Mouse (Mus musculus) midbrain, embryonic 16.5 days (tissue): ENCODE data around the gene Zcchc24. TPM values are rescaled to one million over a fixed set of nuclear protein-coding genes. Genes with fewer than 3 reads are reported as not detected.
A peak's percentile ranks its signal among the peaks of the same experiment; 100 is the strongest.

Source experiments
- ATAC-seq: fragments of 200-750 bp; cut with Nextera tagmentation; 2 replicates; pipeline ENCODE4 v1.8.0; 2017; ENCODE audit warnings: moderate TSS enrichment
- H3K27ac ChIP-seq: fragments of 300-500 bp; sonication (generic); 2 replicates; pipeline ENCODE4 v1.5.1; 2014; ENCODE audit warnings: mild to moderate bottlenecking, low read length, mixed read lengths
- H3K27me3 ChIP-seq: fragments of 300-500 bp; sonication (generic); 2 replicates; pipeline ENCODE4 v1.6.1; 2014; ENCODE audit warnings: low read depth, low read length, mixed read lengths; ENCODE audit not compliant: control insufficient read depth, insufficient read depth
- H3K36me3 ChIP-seq: fragments of 300-500 bp; sonication (generic); 2 replicates; pipeline ENCODE4 v1.6.1; 2014; ENCODE audit warnings: mild to moderate bottlenecking, low read length, moderate library complexity, mixed read lengths; ENCODE audit not compliant: control insufficient read depth, insufficient read depth
- H3K4me1 ChIP-seq: fragments of 300-500 bp; sonication (generic); 2 replicates; pipeline ENCODE4 v1.6.1; 2014; ENCODE audit warnings: mild to moderate bottlenecking, low read length, mixed read lengths; ENCODE audit not compliant: control insufficient read depth, insufficient read depth
- H3K4me2 ChIP-seq: fragments of 300-500 bp; sonication (generic); 2 replicates; pipeline ENCODE4 v1.6.1; 2014; ENCODE audit warnings: mild to moderate bottlenecking, low read length, mixed read lengths
- H3K4me3 ChIP-seq: fragments of 300-500 bp; sonication (generic); 2 replicates; pipeline ENCODE4 v1.5.1; 2014; ENCODE audit warnings: low read depth, mild to moderate bottlenecking, low read length, moderate library complexity, mixed read lengths
- H3K9ac ChIP-seq: fragments of 300-500 bp; sonication (generic); 2 replicates; pipeline ENCODE4 v1.6.1; 2014; ENCODE audit warnings: low read depth, low read length, mixed read lengths
- H3K9me3 ChIP-seq: fragments of 300-500 bp; sonication (generic); replicated peaks from 2 replicates; pipeline ENCODE4 v1.6.1; 2014; ENCODE audit warnings: mild to moderate bottlenecking, low read length, mixed read lengths; ENCODE audit not compliant: control insufficient read depth, poor library complexity, severe bottlenecking
- WGBS: fragments of 180-500 bp; shearing (Covaris S2); extraction: QIAGEN DNeasy Blood & Tissue Kit; methylation state at CpG from one replicate; pipeline ENCODE4 v1.1.7; 2014; 5-methylcytosine and 5-hydroxymethylcytosine counted together
- polyA plus RNA-seq: library from polyadenylated mRNA; unstranded; fragments of >200 nt; fragmentation: Nextera tagmentation; extraction: Ambion mirVana; gene quantifications from 2 replicates; pipeline ENCODE4 v1.2.1, GENCODE M21; 2015

Zcchc24 gene
- polyA plus RNA-seq, 1 experiment from 2014 or later: 12.2 TPM

DNA sequence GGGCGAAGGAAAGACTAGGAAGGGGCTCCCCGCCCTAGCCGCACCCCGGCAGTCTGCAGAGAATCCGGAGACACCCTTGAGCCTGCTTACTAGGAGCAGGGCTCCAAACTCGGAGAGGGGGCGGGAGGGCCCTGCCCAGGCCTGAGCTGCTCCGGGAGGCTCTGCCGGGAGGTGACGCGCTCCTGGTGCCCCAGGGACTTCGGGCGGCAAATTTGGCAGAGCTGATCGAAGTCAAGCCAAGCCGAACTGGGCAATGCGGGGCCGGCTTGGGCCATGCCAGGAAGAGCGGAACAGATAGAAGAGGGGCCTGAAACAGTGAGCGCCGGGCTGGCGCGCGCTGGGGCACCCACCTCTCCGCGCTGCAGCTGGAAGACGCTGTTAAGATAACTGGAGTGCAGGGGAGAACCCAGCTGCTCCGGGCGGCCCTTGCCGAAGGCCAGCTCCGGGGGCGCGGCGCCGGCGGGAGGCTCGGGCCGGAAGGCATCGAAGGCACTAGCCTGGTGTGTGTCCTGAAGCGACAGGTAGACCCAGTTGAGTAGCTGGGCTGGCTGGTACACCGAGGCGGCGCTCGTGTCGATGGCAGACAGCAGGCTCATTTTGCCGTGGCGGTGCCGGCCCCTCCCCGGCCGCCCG, 462 bp downstream of the Zcchc24 start:
- Histone ChIP-seq H3K4me2 (peak overlapping the region; percentile 96), H3K9me3 (no peaks in the 10 kb centered on the region), H3K36me3 (no peaks in the 10 kb centered on the region), H3K27ac (peak overlapping the region; percentile 64), H3K9ac (peak overlapping the region; percentile 65), H3K4me1 (peaks cover 6% of the 10 kb centered on the region), H3K27me3 (no peaks in the 10 kb centered on the region), H3K4me3 (peak overlapping the region; percentile 51)
- ATAC-seq: peak; percentile 44
- WGBS: under 1% methylated on average over 39 of the region's 50 CpGs

GRCm38 (mm10) chr14:25767725-25768203, 1.1 kb downstream of the Zcchc24 start:
- peak overlapping the region; percentile 51 for H3K4me3 ChIP-seq
- H3K9ac ChIP-seq: 0 out of 2 replicates have a peak overlapping the region, but pooled peaks have one; percentile 65
- ATAC-seq: no peak
- WGBS: 16% methylated on average over 6 of the region's 6 CpGs
- H3K9me3 ChIP-seq: no peaks in the 10 kb centered on the region
- no peak overlapping the region for H3K27ac ChIP-seq
- peak overlapping the region; percentile 96 for H3K4me2 ChIP-seq
- H3K27me3 ChIP-seq: no peaks in the 10 kb centered on the region
- peaks cover 6% of the 10 kb centered on the region for H3K4me1 ChIP-seq
- H3K36me3 ChIP-seq: no peaks in the 10 kb centered on the region

- no peaks in the 10 kb centered on the region for H3K36me3 ChIP-seq
- H3K4me2 ChIP-seq: peak overlapping the region; percentile 96
- H3K4me3 ChIP-seq: peak overlapping the region; percentile 51; the same call in 1 of the 2 replicates
- H3K27me3 ChIP-seq: no peaks in the 10 kb centered on the region
- no peak for ATAC-seq
- H3K27ac ChIP-seq: peak overlapping the region; percentile 77; the same call in 1 of the 2 replicates
- H3K9ac ChIP-seq: no peak overlapping the region
- WGBS: 48% methylated on average over 4 of the region's 4 CpGs
- no peaks in the 10 kb centered on the region for H3K9me3 ChIP-seq
- peaks cover 6% of the 10 kb centered on the region for H3K4me1 ChIP-seq
Observed at GRCm38 (mm10) chr14:25766441-25766840, 2.4 kb downstream of the Zcchc24 start.

DNA sequence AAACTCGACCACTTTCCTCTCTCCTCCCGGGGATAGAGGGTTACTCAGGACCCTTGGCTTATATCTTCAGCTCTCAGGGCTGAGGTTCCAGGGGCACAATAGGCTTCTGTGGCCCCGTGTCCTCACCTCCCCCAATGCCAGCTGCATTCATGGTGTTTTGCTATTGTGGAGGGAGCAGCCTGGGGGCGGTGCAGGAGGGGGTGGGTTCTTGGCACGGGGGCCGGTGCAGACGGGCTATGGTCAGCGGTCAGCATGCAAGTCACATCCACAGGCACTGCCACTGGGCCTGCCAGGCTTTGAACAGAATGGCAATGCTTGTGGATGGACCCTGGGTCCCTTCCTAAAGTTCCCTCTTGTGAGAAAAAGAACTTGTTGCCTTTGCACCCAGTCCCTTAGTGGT, 2.9 kb downstream of the Zcchc24 start:
- Histone ChIP-seq H3K4me1 (peaks cover 6% of the 10 kb centered on the region), H3K27me3 (no peaks in the 10 kb centered on the region), H3K27ac (peak overlapping the region; percentile 77), H3K9ac (no peak overlapping the region), H3K9me3 (no peaks in the 10 kb centered on the region), H3K36me3 (no peaks in the 10 kb centered on the region), H3K4me3 (no peak overlapping the region), H3K4me2 (peak overlapping the region; percentile 96)
- WGBS: 23% methylated on average over 8 of the region's 8 CpGs
- peak; percentile 71 for ATAC-seq

DNA sequence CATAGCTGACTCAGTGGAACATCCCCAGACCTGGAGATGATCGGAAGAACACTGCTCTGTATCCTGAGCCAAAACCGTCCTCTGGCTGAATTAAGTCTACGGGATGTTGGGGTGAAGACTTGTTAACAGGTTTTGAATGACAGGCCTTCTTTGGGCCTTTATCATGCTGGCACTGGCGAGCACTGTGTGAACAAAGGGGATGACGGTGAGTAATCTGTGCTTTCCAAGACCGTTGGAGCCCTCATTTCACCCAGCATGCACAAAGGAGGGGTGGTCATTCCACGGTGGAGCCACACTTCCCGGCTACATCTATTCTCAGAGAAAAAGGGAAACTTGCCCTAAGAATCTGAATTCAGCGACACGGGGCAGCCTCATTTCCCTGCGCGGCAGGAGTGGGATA, 3.7 kb downstream of the Zcchc24 start:
- Histone ChIP-seq H3K9ac (no peak overlapping the region), H3K36me3 (no peaks in the 10 kb centered on the region), H3K27me3 (no peaks in the 10 kb centered on the region), H3K4me3 (no peak overlapping the region), H3K4me1 (peaks cover 6% of the 10 kb centered on the region), H3K9me3 (no peaks in the 10 kb centered on the region), H3K4me2 (peak overlapping the region; percentile 96), H3K27ac (peak overlapping the region; percentile 68)
- no peak for ATAC-seq
- 33% methylated on average over 12 of the region's 12 CpGs for WGBS

DNA sequence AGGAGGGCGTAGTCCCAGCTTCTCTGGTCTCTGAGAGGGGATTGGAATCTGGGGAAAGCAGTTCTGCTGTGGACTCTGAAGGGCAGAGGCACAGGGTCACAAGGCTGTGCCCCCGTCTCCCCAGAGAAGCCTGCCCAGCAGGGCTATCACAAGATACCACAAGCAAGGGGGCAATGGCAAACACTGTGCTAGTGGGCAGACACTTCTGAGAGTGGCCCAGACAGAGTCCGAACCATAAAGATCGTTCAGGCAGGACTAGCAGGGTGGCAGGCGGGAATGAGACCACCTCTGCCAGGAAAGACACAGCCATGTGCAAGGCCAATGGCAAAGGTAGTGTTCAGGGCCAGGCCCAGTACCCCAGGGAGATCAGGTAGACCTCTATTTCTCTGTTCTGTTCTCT, 7.7 kb downstream of the Zcchc24 start:
- Histone ChIP-seq H3K9me3 (no peaks in the 10 kb centered on the region), H3K36me3 (no peaks in the 10 kb centered on the region), H3K27me3 (no peaks in the 10 kb centered on the region), H3K4me2 (no peak overlapping the region), H3K4me3 (no peak overlapping the region), H3K27ac (no peak overlapping the region), H3K4me1 (peaks cover 7% of the 10 kb centered on the region), H3K9ac (no peak overlapping the region)
- 85% methylated on average over 5 of the region's 5 CpGs for WGBS
- ATAC-seq: no peak

DNA sequence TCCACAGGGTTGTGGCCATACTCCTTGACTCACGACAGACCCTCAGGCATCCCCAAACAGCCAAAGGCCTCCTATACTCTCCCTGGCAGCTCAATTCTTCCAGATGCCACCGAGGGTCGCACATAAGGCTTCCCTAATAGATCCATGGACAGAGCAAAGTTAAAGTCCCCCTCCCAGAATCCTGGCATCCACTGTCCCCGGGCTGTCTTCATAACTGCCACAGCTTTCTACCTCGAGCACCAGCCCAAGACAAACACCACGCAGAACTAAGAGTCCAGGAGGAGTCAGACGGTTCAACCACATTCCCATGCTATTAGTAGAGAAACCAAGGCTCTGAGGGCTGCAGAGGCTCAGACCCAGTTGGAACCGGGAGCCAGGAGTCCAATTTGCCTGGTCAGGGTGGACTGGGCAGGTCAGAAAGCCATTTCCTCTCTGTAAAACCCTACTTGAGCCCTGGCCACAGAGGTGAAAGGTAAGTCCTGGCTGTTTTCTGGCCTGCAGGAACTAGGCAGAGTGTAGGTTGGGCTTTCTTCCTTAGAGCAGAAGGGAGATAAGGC, 8.8 kb downstream of the Zcchc24 start:
- H3K27ac ChIP-seq: no peak overlapping the region
- peaks cover 11% of the 10 kb centered on the region for H3K4me1 ChIP-seq
- no peak overlapping the region for H3K9ac ChIP-seq
- 76% methylated on average over 8 of the region's 8 CpGs for WGBS
- no peaks in the 10 kb centered on the region for H3K9me3 ChIP-seq
- H3K4me3 ChIP-seq: no peak overlapping the region
- no peak overlapping the region for H3K4me2 ChIP-seq
- no peaks in the 10 kb centered on the region for H3K36me3 ChIP-seq
- no peak for ATAC-seq
- no peaks in the 10 kb centered on the region for H3K27me3 ChIP-seq

DNA sequence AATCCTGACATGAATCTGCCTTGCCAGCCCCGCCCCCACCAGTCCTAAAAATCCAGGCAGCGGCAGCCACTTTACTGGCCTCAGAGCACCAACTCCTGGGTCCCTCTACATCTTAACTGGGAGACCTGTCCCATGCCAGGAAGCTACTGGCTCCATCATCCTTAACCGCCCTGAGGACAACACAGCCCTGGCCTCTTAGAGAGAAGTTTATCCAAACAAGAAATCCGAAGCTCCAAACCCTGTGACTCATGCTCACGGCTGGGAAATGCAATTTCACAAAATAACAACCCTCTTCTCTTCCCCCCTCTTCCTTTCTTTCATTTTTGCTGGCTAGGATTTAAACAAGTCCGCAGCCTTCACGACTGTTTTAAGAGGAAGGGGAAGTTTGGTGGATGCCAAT, 9.3 kb downstream of the Zcchc24 start:
- Histone ChIP-seq H3K4me1 (peaks cover 12% of the 10 kb centered on the region), H3K4me3 (no peak overlapping the region), H3K27me3 (no peaks in the 10 kb centered on the region), H3K36me3 (no peaks in the 10 kb centered on the region), H3K4me2 (no peak overlapping the region), H3K9ac (no peak overlapping the region), H3K9me3 (no peaks in the 10 kb centered on the region), H3K27ac (no peak overlapping the region)
- ATAC-seq: no peak
- WGBS: 74% methylated on average over 7 of the region's 7 CpGs

GRCm38 (mm10) chr14:25757917-25758316, 10.9 kb downstream of the Zcchc24 start:
- H3K9ac ChIP-seq: no peak overlapping the region
- H3K27me3 ChIP-seq: no peaks in the 10 kb centered on the region
- H3K4me1 ChIP-seq: peaks cover 12% of the 10 kb centered on the region
- WGBS: 75% methylated on average over 4 of the region's 4 CpGs
- ATAC-seq: no peak
- no peak overlapping the region for H3K27ac ChIP-seq
- H3K4me2 ChIP-seq: no peak overlapping the region
- H3K9me3 ChIP-seq: no peaks in the 10 kb centered on the region
- no peaks in the 10 kb centered on the region for H3K36me3 ChIP-seq
- no peak overlapping the region for H3K4me3 ChIP-seq
